Mouse (Mus musculus) cortical plate, adult 2 months (tissue): ENCODE data around the gene Olfr786.

Source experiments
- CTCF ChIP-seq: fragments of 200-500 bp; IDR thresholded peaks from 2 replicates; pipeline ENCODE4 v1.5.1; 2011; ENCODE audit warnings: mild to moderate bottlenecking, control low read depth, low read length; ENCODE audit not compliant: insufficient read depth; ENCODE audit errors: extremely low read depth
- POLR2A ChIP-seq: fragments of 200-500 bp; IDR thresholded peaks from 2 replicates; pipeline ENCODE4 v1.6.1; 2011; ENCODE audit warnings: mild to moderate bottlenecking, low read length, control low read depth; ENCODE audit not compliant: insufficient read depth; ENCODE audit errors: extremely low read depth

DNA sequence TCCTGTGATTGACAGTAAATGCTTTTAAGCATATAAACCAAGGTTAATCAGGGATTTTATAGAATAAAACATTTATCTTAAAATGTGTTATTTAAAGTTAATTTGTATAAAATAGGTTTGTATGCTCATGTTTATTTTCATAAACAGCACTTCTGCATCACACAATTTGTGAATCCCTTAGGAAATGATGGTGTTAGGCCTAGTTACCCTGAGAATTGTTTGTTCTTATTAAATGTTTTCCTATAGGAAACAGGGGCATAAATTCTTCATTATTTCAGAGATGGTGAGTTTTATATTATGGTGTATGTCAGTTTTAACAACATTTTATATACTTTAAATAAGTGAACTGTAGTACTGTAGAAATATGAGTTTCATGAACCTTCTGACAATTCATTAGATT, 43.3 kb upstream of the Olfr786 start, which contains the start of gene Olfr784:
- no peak for TF ChIP-seq POLR2A
- no peak for TF ChIP-seq CTCF
